Mouse (Mus musculus) CH12.LX (cell line): ENCODE measurements around the gene Agap1.

ENCODE experiments used
- CHD2 ChIP-seq: IDR thresholded peaks from 2 replicates; pipeline ENCODE4 v1.6.1; 2011; ENCODE audit warnings: low read length, improper control_type of control experiment
- CTCF ChIP-seq, 2 experiments: IDR thresholded peaks in 1 of 2; conservative IDR thresholded peaks in 1 of 2; 2 replicates each; pipeline ENCODE4 v1.5.1; 2011 to 2012; ENCODE audit warnings: low read depth in 2 of 2, low read length in 2 of 2, improper control_type of control experiment in 1 of 2, inconsistent platforms in 1 of 2, mild to moderate bottlenecking in 1 of 2, moderate library complexity in 1 of 2
- MAX ChIP-seq: IDR thresholded peaks from 2 replicates; pipeline ENCODE4 v1.6.1; 2011; ENCODE audit warnings: low read length, improper control_type of control experiment
- PAX5 ChIP-seq: IDR thresholded peaks from 2 replicates; pipeline ENCODE4 v1.6.1; 2012; ENCODE audit warnings: low read length, inconsistent platforms, mixed read lengths
- POLR2A ChIP-seq: IDR thresholded peaks from 2 replicates; pipeline ENCODE4 v1.6.1; 2011; ENCODE audit warnings: low read depth, mild to moderate bottlenecking, improper control_type of control experiment, low read length
- RAD21 ChIP-seq: IDR thresholded peaks from 2 replicates; pipeline ENCODE4 v1.6.1; 2011; ENCODE audit warnings: low read depth, mild to moderate bottlenecking, low read length, improper control_type of control experiment, moderate library complexity
- TCF12 ChIP-seq: IDR thresholded peaks from 2 replicates; pipeline ENCODE4 v1.6.1; 2014; ENCODE audit warnings: low read depth, mild to moderate bottlenecking, inconsistent platforms, low read length, improper control_type of control experiment
- ZKSCAN1 ChIP-seq: IDR thresholded peaks from 2 replicates; pipeline ENCODE4 v1.6.1; 2012; ENCODE audit warnings: low read depth, inconsistent platforms, low read length, improper control_type of control experiment, borderline replicate concordance

DNA sequence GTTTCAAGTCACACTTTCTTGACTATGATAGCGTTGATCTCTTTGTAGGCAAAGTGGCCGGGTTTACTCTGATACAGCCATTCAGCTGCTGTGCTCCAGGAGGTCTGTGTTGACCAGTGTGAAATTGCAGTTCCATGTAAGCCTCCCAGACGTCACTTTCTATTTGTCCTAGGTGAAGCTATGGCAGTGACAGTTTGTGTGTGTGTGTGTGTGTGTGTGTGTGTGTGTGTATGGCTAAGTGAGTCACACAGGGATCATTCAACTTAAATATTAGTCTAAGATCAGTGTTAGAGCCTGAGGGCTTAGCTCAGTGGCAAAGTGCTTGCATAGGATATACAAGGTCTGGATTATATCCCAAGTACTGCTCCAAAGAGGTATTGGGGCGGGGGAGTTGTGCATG is 138.6 kb downstream of the Agap1 start:
- TF ChIP-seq CTCF (conservative IDR thresholded peaks at IDR 0.05 in 1 of 2, IDR thresholded peaks at IDR 0.05 in 1 of 2; ENCODE audit: low read depth in 2 of 2, low read length in 2 of 2) (no peak), POLR2A (no peak), CHD2 (no peak), RAD21 (no peak), PAX5 (no peak), TCF12 (no peak), ZKSCAN1 (no peak), MAX (no peak)
